Mouse (Mus musculus): ENCODE results near the gene Noa1. TPM values are rescaled to one million over a fixed set of nuclear protein-coding genes. Genes with fewer than 3 reads are reported as not detected.

The Noa1 gene
- polyA plus RNA-seq, 1 experiment from 2014 or later = 29.8 TPM

GRCm38 (mm10) chr5:77254402-77254801 lies 55.5 kb downstream of the Noa1 start:
- TF ChIP-seq CTCF (IDR thresholded peaks at IDR 0.05; ENCODE audit: low read depth) = no peak
- no peaks in the 10 kb centered on the region for H3K4me1 ChIP-seq (ENCODE audit: insufficient read depth)
- no peak overlapping the region for H3K4me3 ChIP-seq (ENCODE audit: low read depth, low read length)
- ATAC-seq (ENCODE audit: insufficient read depth) (no peak), DNase-seq (no peak)
- H3K9ac ChIP-seq = no peak overlapping the region
- no peaks in the 10 kb centered on the region for H3K36me3 ChIP-seq (ENCODE audit: insufficient read depth)
- H3K4me2 ChIP-seq = no peak overlapping the region
- H3K27ac ChIP-seq (ENCODE audit: low read depth) = no peak overlapping the region
- no peaks in the 10 kb centered on the region for H3K27me3 ChIP-seq (ENCODE audit: insufficient read depth, low read length)
- WGBS = 62% methylated on average over 3 of the region's 3 CpGs
- H3K9me3 ChIP-seq (ENCODE audit: low read depth, low read length) = no peaks in the 10 kb centered on the region

GRCm38 (mm10) chr5:77253154-77253553 lies 56.7 kb downstream of the Noa1 start:
- H3K4me2 ChIP-seq = no peak overlapping the region
- H3K9ac ChIP-seq = no peak overlapping the region
- H3K4me1 ChIP-seq (ENCODE audit: insufficient read depth) = no peaks in the 10 kb centered on the region
- DNase-seq (no peak), ATAC-seq (ENCODE audit: insufficient read depth) (no peak)
- no peaks in the 10 kb centered on the region for H3K36me3 ChIP-seq (ENCODE audit: insufficient read depth)
- H3K4me3 ChIP-seq (ENCODE audit: low read depth, low read length) = no peak overlapping the region
- no peak overlapping the region for H3K27ac ChIP-seq (ENCODE audit: low read depth)
- H3K27me3 ChIP-seq (ENCODE audit: insufficient read depth, low read length) = no peaks in the 10 kb centered on the region
- TF ChIP-seq CTCF (IDR thresholded peaks at IDR 0.05; ENCODE audit: low read depth) = no peak
- 43% methylated on average over 1 of the region's 1 CpGs for WGBS
- no peaks in the 10 kb centered on the region for H3K9me3 ChIP-seq (ENCODE audit: low read depth, low read length)

- no peak for TF ChIP-seq CTCF (IDR thresholded peaks at IDR 0.05; ENCODE audit: low read depth)
- Histone ChIP-seq H3K36me3 (ENCODE audit: insufficient read depth) (no peaks in the 10 kb centered on the region), H3K4me1 (ENCODE audit: insufficient read depth) (no peaks in the 10 kb centered on the region), H3K9me3 (ENCODE audit: low read depth, low read length) (no peaks in the 10 kb centered on the region), H3K9ac (no peak overlapping the region), H3K4me3 (ENCODE audit: low read depth, low read length) (no peak overlapping the region), H3K27ac (ENCODE audit: low read depth) (no peak overlapping the region), H3K27me3 (ENCODE audit: insufficient read depth, low read length) (no peaks in the 10 kb centered on the region), H3K4me2 (no peak overlapping the region)
- 62% methylated on average over 8 of the region's 8 CpGs for WGBS
- DNase-seq = no peak
- no peak for ATAC-seq (ENCODE audit: insufficient read depth)
Observed at GRCm38 (mm10) chr5:77252115-77252827, 57.6 kb downstream of the Noa1 start.

- DNase-seq (no peak), ATAC-seq (ENCODE audit: insufficient read depth) (no peak)
- Histone ChIP-seq H3K9ac (no peak overlapping the region), H3K9me3 (ENCODE audit: low read depth, low read length) (no peaks in the 10 kb centered on the region), H3K4me3 (ENCODE audit: low read depth, low read length) (no peak overlapping the region), H3K27ac (ENCODE audit: low read depth) (no peak overlapping the region), H3K27me3 (ENCODE audit: insufficient read depth, low read length) (no peaks in the 10 kb centered on the region), H3K4me2 (no peak overlapping the region), H3K36me3 (ENCODE audit: insufficient read depth) (no peaks in the 10 kb centered on the region), H3K4me1 (ENCODE audit: insufficient read depth) (no peaks in the 10 kb centered on the region)
- WGBS = 25% methylated on average over 5 of the region's 5 CpGs
- TF ChIP-seq CTCF (IDR thresholded peaks at IDR 0.05; ENCODE audit: low read depth) = no peak
Observed at GRCm38 (mm10) chr5:77251656-77252055, 58.2 kb downstream of the Noa1 start.

GRCm38 (mm10) chr5:77250083-77250482 lies 59.8 kb downstream of the Noa1 start:
- H3K36me3 ChIP-seq (ENCODE audit: insufficient read depth) = no peaks in the 10 kb centered on the region
- no peak overlapping the region for H3K4me2 ChIP-seq
- H3K4me1 ChIP-seq (ENCODE audit: insufficient read depth) = no peaks in the 10 kb centered on the region
- H3K4me3 ChIP-seq (ENCODE audit: low read depth, low read length) = no peak overlapping the region
- H3K27ac ChIP-seq (ENCODE audit: low read depth) = no peak overlapping the region
- ATAC-seq (ENCODE audit: insufficient read depth) (no peak), DNase-seq (no peak)
- no peak for TF ChIP-seq CTCF (IDR thresholded peaks at IDR 0.05; ENCODE audit: low read depth)
- no peaks in the 10 kb centered on the region for H3K9me3 ChIP-seq (ENCODE audit: low read depth, low read length)
- no peaks in the 10 kb centered on the region for H3K27me3 ChIP-seq (ENCODE audit: insufficient read depth, low read length)
- 68% methylated on average over 9 of the region's 9 CpGs for WGBS
- no peak overlapping the region for H3K9ac ChIP-seq

- no peak for TF ChIP-seq CTCF (IDR thresholded peaks at IDR 0.05; ENCODE audit: low read depth)
- 29% methylated on average over 26 of the region's 26 CpGs for WGBS
- peak overlapping the region; percentile 20 for H3K4me3 ChIP-seq (ENCODE audit: low read depth, low read length)
- H3K4me2 ChIP-seq = peak overlapping the region; percentile 53
- H3K27ac ChIP-seq (ENCODE audit: low read depth) = 0 out of 2 replicates have a peak overlapping the region, but pooled peaks have one; percentile 30
- no peaks in the 10 kb centered on the region for H3K27me3 ChIP-seq (ENCODE audit: insufficient read depth, low read length)
- ATAC-seq (ENCODE audit: insufficient read depth) = peak; percentile 78
- H3K4me1 ChIP-seq (ENCODE audit: insufficient read depth) = no peaks in the 10 kb centered on the region
- 0 out of 2 replicates have a peak overlapping the region, but pooled peaks have one; percentile 14 for H3K9ac ChIP-seq
- peak; percentile 60 for DNase-seq
- H3K9me3 ChIP-seq (ENCODE audit: low read depth, low read length) = no peaks in the 10 kb centered on the region
- H3K36me3 ChIP-seq (ENCODE audit: insufficient read depth) = no peaks in the 10 kb centered on the region
Observed at GRCm38 (mm10) chr5:77245787-77246671, 63.9 kb downstream of the Noa1 start.

- TF ChIP-seq CTCF (IDR thresholded peaks at IDR 0.05; ENCODE audit: low read depth) = no peak
- no peaks in the 10 kb centered on the region for H3K9me3 ChIP-seq (ENCODE audit: low read depth, low read length)
- no peaks in the 10 kb centered on the region for H3K27me3 ChIP-seq (ENCODE audit: insufficient read depth, low read length)
- DNase-seq = no peak
- H3K36me3 ChIP-seq (ENCODE audit: insufficient read depth) = no peaks in the 10 kb centered on the region
- peak overlapping the region; percentile 20 for H3K4me3 ChIP-seq (ENCODE audit: low read depth, low read length)
- no peaks in the 10 kb centered on the region for H3K4me1 ChIP-seq (ENCODE audit: insufficient read depth)
- H3K27ac ChIP-seq (ENCODE audit: low read depth) = no peak overlapping the region
- ATAC-seq (ENCODE audit: insufficient read depth) = no peak
- H3K9ac ChIP-seq = 0 out of 2 replicates have a peak overlapping the region, but pooled peaks have one; percentile 14
- 33% methylated on average over 7 of the region's 7 CpGs for WGBS
- peak overlapping the region; percentile 53 for H3K4me2 ChIP-seq
Observed at GRCm38 (mm10) chr5:77245463-77245786, 64.5 kb downstream of the Noa1 start.
